Mouse (Mus musculus) lung, embryonic 16.5 days (tissue): Measurements from ENCODE around the gene Gpatch1. TPM values are rescaled to one million over a fixed set of nuclear protein-coding genes. Genes with fewer than 3 reads are reported as not detected.

Source experiments
- ATAC-seq: fragments of 200-750 bp; cut with Nextera tagmentation; 2 replicates; pipeline ENCODE4 v1.8.0; 2017; ENCODE audit warnings: low read depth, mild to moderate bottlenecking, moderate library complexity
- H3K27ac ChIP-seq: fragments of 300-500 bp; sonication (generic); 2 replicates; pipeline ENCODE4 v1.5.1; 2014; ENCODE audit warnings: mild to moderate bottlenecking, control low read depth, low read length
- H3K27me3 ChIP-seq: fragments of 300-500 bp; sonication (generic); 2 replicates; pipeline ENCODE4 v1.6.1; 2014; ENCODE audit warnings: low read depth, low read length, mixed read lengths; ENCODE audit not compliant: control insufficient read depth, insufficient read depth
- H3K36me3 ChIP-seq: fragments of 300-500 bp; sonication (generic); 2 replicates; pipeline ENCODE4 v1.6.1; 2014; ENCODE audit warnings: low read length; ENCODE audit not compliant: control insufficient read depth, insufficient read depth
- H3K4me1 ChIP-seq: fragments of 300-500 bp; sonication (generic); replicated peaks from 2 replicates; pipeline ENCODE4 v1.6.1; 2014; ENCODE audit warnings: low read length, mixed read lengths; ENCODE audit not compliant: control insufficient read depth, insufficient read depth
- H3K4me2 ChIP-seq: fragments of 300-500 bp; sonication (generic); 2 replicates; pipeline ENCODE4 v1.6.1; 2014; ENCODE audit warnings: low read depth, low read length, control low read depth
- H3K4me3 ChIP-seq: fragments of 300-500 bp; sonication (generic); 2 replicates; pipeline ENCODE4 v1.5.1; 2014; ENCODE audit warnings: mild to moderate bottlenecking, low read length, control low read depth
- H3K9ac ChIP-seq: fragments of 300-500 bp; sonication (generic); 2 replicates; pipeline ENCODE4 v1.6.1; 2014; ENCODE audit warnings: low read length, control low read depth
- H3K9me3 ChIP-seq: fragments of 300-500 bp; sonication (generic); 2 replicates; pipeline ENCODE4 v1.6.1; 2016; ENCODE audit warnings: low read length; ENCODE audit not compliant: control insufficient read depth
- WGBS: fragments of 180-500 bp; shearing (Covaris S2); extraction: QIAGEN DNeasy Blood & Tissue Kit; methylation state at CpG from one replicate; pipeline ENCODE4 v1.1.7; 2014; 5-methylcytosine and 5-hydroxymethylcytosine counted together
- polyA plus RNA-seq: library from polyadenylated mRNA; unstranded; fragments of >200 nt; fragmentation: Nextera tagmentation; extraction: Ambion mirVana; gene quantifications from 2 replicates; pipeline ENCODE4 v1.2.1, GENCODE M21; 2015

Gpatch1 gene
- polyA plus RNA-seq, 1 experiment from 2014 or later = 15.5 TPM

- Histone ChIP-seq H3K4me1 (no peaks in the 10 kb centered on the region), H3K27ac (no peak overlapping the region), H3K36me3 (peaks cover 28% of the 10 kb centered on the region), H3K27me3 (no peaks in the 10 kb centered on the region), H3K9ac (no peak overlapping the region), H3K9me3 (no peaks in the 10 kb centered on the region), H3K4me3 (no peak overlapping the region), H3K4me2 (no peak overlapping the region)
- no peak for ATAC-seq
Measured at GRCm38 (mm10) chr7:35300792-35301191, 17.4 kb downstream of the Gpatch1 start.

GRCm38 (mm10) chr7:35299656-35300055 is 18.6 kb downstream of the Gpatch1 start:
- Histone ChIP-seq H3K4me3 (no peak overlapping the region), H3K9me3 (no peaks in the 10 kb centered on the region), H3K4me2 (no peak overlapping the region), H3K36me3 (peaks cover 27% of the 10 kb centered on the region), H3K27ac (no peak overlapping the region), H3K4me1 (no peaks in the 10 kb centered on the region), H3K9ac (no peak overlapping the region), H3K27me3 (no peaks in the 10 kb centered on the region)
- ATAC-seq = no peak
- WGBS = 64% methylated on average over 8 of the region's 8 CpGs

GRCm38 (mm10) chr7:35297886-35298285 is 20.4 kb downstream of the Gpatch1 start:
- H3K9ac ChIP-seq = no peak overlapping the region
- 90% methylated on average over 5 of the region's 5 CpGs for WGBS
- no peaks in the 10 kb centered on the region for H3K9me3 ChIP-seq
- H3K4me3 ChIP-seq = no peak overlapping the region
- H3K36me3 ChIP-seq = peaks cover 30% of the 10 kb centered on the region
- H3K4me1 ChIP-seq = no peaks in the 10 kb centered on the region
- H3K4me2 ChIP-seq = no peak overlapping the region
- no peak overlapping the region for H3K27ac ChIP-seq
- no peaks in the 10 kb centered on the region for H3K27me3 ChIP-seq
- no peak for ATAC-seq

DNA sequence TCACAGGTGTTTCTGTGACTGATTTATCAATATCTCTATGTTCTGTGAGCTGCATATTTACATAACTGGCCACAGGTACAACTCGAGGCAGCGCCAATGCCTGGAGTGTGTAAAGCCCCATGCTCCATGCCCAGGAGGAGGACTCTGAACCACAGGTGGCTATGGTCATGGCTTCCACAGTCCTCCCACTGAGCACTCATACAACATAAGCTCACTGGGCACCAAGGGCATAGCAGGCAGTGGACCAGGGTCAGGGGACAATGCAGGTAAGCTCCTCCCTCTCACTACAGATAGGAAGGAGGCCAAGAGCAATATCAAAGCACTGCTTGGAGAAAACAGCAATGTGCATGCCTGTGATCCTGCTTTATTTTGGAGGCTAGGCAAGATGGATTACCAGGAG is 22.6 kb downstream of the Gpatch1 start:
- Histone ChIP-seq H3K4me1 (no peaks in the 10 kb centered on the region), H3K27me3 (no peaks in the 10 kb centered on the region), H3K27ac (no peak overlapping the region), H3K9me3 (no peaks in the 10 kb centered on the region), H3K9ac (no peak overlapping the region), H3K4me2 (no peak overlapping the region), H3K36me3 (peaks cover 35% of the 10 kb centered on the region), H3K4me3 (no peak overlapping the region)
- ATAC-seq = no peak
- WGBS = 89% methylated on average over 2 of the region's 2 CpGs

- Histone ChIP-seq H3K9ac (no peak overlapping the region), H3K27me3 (no peaks in the 10 kb centered on the region), H3K4me3 (no peak overlapping the region), H3K36me3 (peaks cover 38% of the 10 kb centered on the region), H3K4me2 (no peak overlapping the region), H3K27ac (no peak overlapping the region), H3K9me3 (no peaks in the 10 kb centered on the region), H3K4me1 (no peaks in the 10 kb centered on the region)
- no peak for ATAC-seq
- 86% methylated on average over 13 of the region's 13 CpGs for WGBS
Measured at GRCm38 (mm10) chr7:35293464-35293863, 24.8 kb downstream of the Gpatch1 start.

DNA sequence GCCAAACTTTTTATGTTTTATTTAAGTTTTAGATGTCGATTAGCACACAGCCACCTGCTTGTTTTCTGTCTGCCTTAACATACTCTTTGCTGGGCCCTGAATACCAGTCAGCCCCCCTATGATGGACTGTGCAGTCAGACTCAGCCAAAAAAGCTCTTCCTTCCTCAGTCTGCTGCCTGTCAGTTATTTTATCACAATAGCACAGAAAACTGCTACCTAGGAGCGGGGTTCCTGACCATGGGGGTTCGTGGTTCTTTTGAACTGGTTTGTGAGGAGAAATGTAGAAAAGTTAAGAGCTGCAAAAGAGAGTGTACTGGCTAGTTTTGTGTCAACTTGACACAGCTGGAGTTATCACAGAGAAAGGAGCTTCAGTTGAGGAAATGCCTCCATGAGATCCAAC is 39.3 kb downstream of the Gpatch1 start:
- H3K27me3 ChIP-seq = no peaks in the 10 kb centered on the region
- peaks cover 44% of the 10 kb centered on the region for H3K36me3 ChIP-seq
- H3K4me1 ChIP-seq = no peaks in the 10 kb centered on the region
- H3K4me3 ChIP-seq = no peak overlapping the region
- ATAC-seq = no peak
- peaks cover 26% of the 10 kb centered on the region for H3K9me3 ChIP-seq
- H3K4me2 ChIP-seq = no peak overlapping the region
- H3K27ac ChIP-seq = no peak overlapping the region
- H3K9ac ChIP-seq = no peak overlapping the region
- 90% methylated on average over 3 of the region's 3 CpGs for WGBS

DNA sequence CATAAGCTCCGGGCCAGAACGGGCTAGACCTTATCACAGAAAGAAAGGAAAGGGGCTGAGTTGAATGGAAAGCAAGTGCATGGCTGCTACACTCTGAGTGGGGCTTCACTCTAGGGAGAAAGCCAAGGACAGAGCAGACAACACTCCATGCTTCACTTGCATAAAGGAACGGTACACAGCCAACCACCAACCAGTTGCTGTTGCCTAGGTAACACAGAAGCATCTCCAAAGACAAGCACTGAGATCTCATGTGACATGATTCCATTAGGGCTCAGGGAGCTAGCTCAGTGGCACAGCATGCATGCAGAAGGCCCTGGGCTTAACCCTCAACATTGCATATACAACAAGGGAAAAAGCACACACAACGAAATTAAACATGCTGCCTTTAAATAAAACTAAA is 40.8 kb downstream of the Gpatch1 start:
- H3K4me1 ChIP-seq = no peaks in the 10 kb centered on the region
- no peak overlapping the region for H3K4me3 ChIP-seq
- H3K27ac ChIP-seq = no peak overlapping the region
- peaks cover 37% of the 10 kb centered on the region for H3K36me3 ChIP-seq
- H3K9ac ChIP-seq = no peak overlapping the region
- peaks cover 26% of the 10 kb centered on the region for H3K9me3 ChIP-seq
- ATAC-seq = no peak
- 81% methylated on average over 4 of the region's 4 CpGs for WGBS
- H3K4me2 ChIP-seq = no peak overlapping the region
- no peaks in the 10 kb centered on the region for H3K27me3 ChIP-seq

GRCm38 (mm10) chr7:35269443-35270024 is 48.7 kb downstream of the Gpatch1 start:
- peak overlapping the region; percentile 49 for H3K9ac ChIP-seq
- 7% methylated on average over 21 of the region's 21 CpGs for WGBS

GRCm38 (mm10) chr7:35267841-35268240 is 50.4 kb downstream of the Gpatch1 start:
- H3K9ac ChIP-seq = no peak overlapping the region
- H3K4me2 ChIP-seq = no peak overlapping the region
- H3K27ac ChIP-seq = no peak overlapping the region
- H3K9me3 ChIP-seq = no peaks in the 10 kb centered on the region
- WGBS = 61% methylated on average over 5 of the region's 5 CpGs
- H3K27me3 ChIP-seq = no peaks in the 10 kb centered on the region
- H3K4me3 ChIP-seq = no peak overlapping the region
- no peaks in the 10 kb centered on the region for H3K36me3 ChIP-seq
- H3K4me1 ChIP-seq = peaks cover 5% of the 10 kb centered on the region
- ATAC-seq = no peak

More at GRCm38 (mm10) chr7:35269443-35270024, 48.7 kb downstream of the Gpatch1 start:
- no peak overlapping the region for H3K27ac ChIP-seq
- peaks cover 5% of the 10 kb centered on the region for H3K9me3 ChIP-seq
- H3K4me3 ChIP-seq = peak overlapping the region; percentile 43
- no peaks in the 10 kb centered on the region for H3K27me3 ChIP-seq
- H3K4me1 ChIP-seq = peaks cover 5% of the 10 kb centered on the region
- H3K4me2 ChIP-seq = peak overlapping the region; percentile 79
- no peaks in the 10 kb centered on the region for H3K36me3 ChIP-seq
- ATAC-seq = peak; percentile 89

GRCm38 (mm10) chr7:35266666-35267065 is 51.6 kb downstream of the Gpatch1 start:
- Histone ChIP-seq H3K4me3 (no peak overlapping the region), H3K4me2 (no peak overlapping the region), H3K9ac (no peak overlapping the region), H3K9me3 (no peaks in the 10 kb centered on the region), H3K27ac (no peak overlapping the region), H3K4me1 (peaks cover 5% of the 10 kb centered on the region), H3K36me3 (no peaks in the 10 kb centered on the region), H3K27me3 (no peaks in the 10 kb centered on the region)
- WGBS = 79% methylated on average over 4 of the region's 4 CpGs
- no peak for ATAC-seq
